Mouse (Mus musculus) heart, adult 2 months (tissue): Measurements from ENCODE around the gene Spi1.

ENCODE experiments used
- CTCF ChIP-seq: fragments of 200-600 bp; IDR thresholded peaks from 2 replicates; pipeline ENCODE4 v1.8.1; 2022; ENCODE audit warnings: antibody characterized with exemption, mild to moderate bottlenecking, moderate library complexity
- POLR2A ChIP-seq: fragments of 200-500 bp; IDR thresholded peaks from 2 replicates; pipeline ENCODE4 v1.6.1; 2011; ENCODE audit warnings: mild to moderate bottlenecking, low read depth, low read length, control low read depth; ENCODE audit not compliant: insufficient read depth

DNA sequence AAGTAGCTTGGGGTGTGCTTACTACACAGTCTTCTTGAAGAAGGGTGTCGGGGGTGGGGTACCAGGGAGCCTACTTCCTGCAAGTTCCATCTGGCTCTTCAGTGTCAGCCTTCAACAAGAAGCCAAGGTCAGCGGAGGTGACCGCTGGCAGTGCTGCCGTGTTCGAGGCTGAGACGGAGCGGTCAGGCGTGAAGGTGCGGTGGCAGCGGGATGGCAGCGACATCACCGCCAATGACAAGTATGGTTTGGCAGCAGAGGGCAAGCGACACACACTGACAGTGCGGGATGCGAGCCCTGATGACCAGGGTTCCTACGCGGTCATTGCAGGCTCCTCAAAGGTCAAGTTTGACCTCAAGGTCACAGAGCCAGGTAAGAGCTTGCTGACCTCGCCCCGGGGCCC, 36.9 kb downstream of the Spi1 start:
- no peak; the same call in 1 of the 2 replicates for TF ChIP-seq POLR2A
- TF ChIP-seq CTCF: no peak
